Mouse (Mus musculus): ENCODE measurements at regions not wholly inside any gene's neighbourhood (a gene's known extent, or its start where the extent isn't known, plus 50 kb on each side); places are given as distances from the start of the nearest gene placed in this dataset.

GRCm38 (mm10) chr10:68366796-68367195 is 88.3 kb upstream of the Arid5b start:
- TF ChIP-seq CTCF (IDR thresholded peaks at IDR 0.05; ENCODE audit: control insufficient read depth, insufficient read depth, insufficient read length) = no peak
- no peak for TF ChIP-seq MAX (IDR thresholded peaks at IDR 0.05)
- no peak for TF ChIP-seq CEBPB (IDR thresholded peaks at IDR 0.05; ENCODE audit: low read depth)
- TF ChIP-seq FOSL1 (IDR thresholded peaks at IDR 0.05; ENCODE audit: insufficient read depth, low read length, poor library complexity, severe bottlenecking) = no peak
- no peak for TF ChIP-seq USF1 (IDR thresholded peaks at IDR 0.05; ENCODE audit: low read depth)
- no peak for TF ChIP-seq MYOD1 (IDR thresholded peaks at IDR 0.05; ENCODE audit: control insufficient read depth, insufficient read length, low read depth)
- TF ChIP-seq MYOG (IDR thresholded peaks at IDR 0.05; ENCODE audit: control insufficient read depth, extremely low read depth, insufficient read length) = no peak

All from C2C12 (cell line).